Mouse (Mus musculus): Measurements from ENCODE around the gene Prr23a2. TPM values are rescaled to one million over a fixed set of nuclear protein-coding genes. Genes with fewer than 3 reads are reported as not detected.

The Prr23a2 gene
- not detected for total RNA-seq (2021)
- long read RNA-seq, experiment 1 = 0 reads
- long read RNA-seq, experiment 2 = 0 reads

- intact Hi-C loops (cut with DNase I) = no loop called here
These were observed at the start of gene Prr23a2 for GRCm38 (mm10) chr9:98856210-98856609. Gene Prr23a2 (plus strand): TSS chr9:98856494.

DNA sequence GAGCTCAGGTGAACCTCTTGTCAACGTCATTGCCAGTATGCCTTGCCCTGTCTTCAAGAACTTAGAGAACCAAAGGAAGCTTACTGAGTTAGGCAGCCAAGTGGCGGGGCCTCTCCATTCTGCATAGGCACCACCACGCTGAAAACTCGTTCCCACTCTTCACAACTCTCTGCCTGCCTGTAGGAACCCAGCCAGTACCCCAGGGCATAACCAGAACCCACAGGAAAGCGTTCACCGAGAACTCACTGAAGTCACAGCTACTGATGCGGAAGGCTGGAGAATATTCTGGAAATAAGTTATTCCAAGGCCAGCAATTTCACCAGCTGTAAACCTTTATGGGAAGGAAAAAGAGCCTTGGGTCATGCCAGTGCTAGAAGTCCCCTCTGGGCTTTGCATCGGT is 48.7 kb upstream of the Prr23a2 start:
- no peak for DNase-seq (ENCODE audit: low spot score in 2 of 2)
- intact Hi-C loops (cut with DNase I) = loop anchor here (2.0 kb wide), 1 partner anchor 161 kb away; no protein-coding TSS in a partner anchor

More at GRCm38 (mm10) chr9:98856210-98856609, at the start of gene Prr23a2:
- no peak for DNase-seq (ENCODE audit: low spot score in 2 of 2)

- peak; percentile 64 to 76 for DNase-seq (ENCODE audit: low spot score in 2 of 2)
- intact Hi-C loops (cut with DNase I) = loop anchor here (2.0 kb wide), 1 partner anchor 163 kb away; no protein-coding TSS in a partner anchor
These were observed 46.8 kb upstream of the Prr23a2 start for GRCm38 (mm10) chr9:98809526-98809925.

DNA sequence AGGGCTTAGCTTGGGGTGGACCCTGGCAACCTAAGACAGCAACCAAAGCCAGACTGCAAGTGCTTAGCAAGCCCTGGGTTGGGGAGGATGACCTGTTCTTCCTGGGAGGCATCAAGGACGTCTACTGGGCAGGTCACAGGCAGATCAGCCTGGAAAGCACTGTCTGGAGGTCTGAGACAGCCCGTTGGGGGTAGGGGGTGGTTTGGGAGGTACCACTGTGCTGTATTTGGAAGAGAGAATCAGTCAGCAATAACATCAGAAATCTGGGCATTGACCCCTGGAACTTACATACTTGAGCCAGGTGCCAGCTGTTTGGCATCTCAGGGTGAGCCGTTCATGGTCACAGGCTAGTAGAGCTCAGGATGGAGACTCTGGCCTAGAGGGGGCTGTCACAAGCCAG is 40.2 kb upstream of the Prr23a2 start:
- intact Hi-C loops (cut with DNase I) = loop anchor here (10.0 kb wide), 1 partner anchor 201 kb away; no protein-coding TSS in a partner anchor
- no peak for DNase-seq (ENCODE audit: low spot score in 2 of 2)

DNA sequence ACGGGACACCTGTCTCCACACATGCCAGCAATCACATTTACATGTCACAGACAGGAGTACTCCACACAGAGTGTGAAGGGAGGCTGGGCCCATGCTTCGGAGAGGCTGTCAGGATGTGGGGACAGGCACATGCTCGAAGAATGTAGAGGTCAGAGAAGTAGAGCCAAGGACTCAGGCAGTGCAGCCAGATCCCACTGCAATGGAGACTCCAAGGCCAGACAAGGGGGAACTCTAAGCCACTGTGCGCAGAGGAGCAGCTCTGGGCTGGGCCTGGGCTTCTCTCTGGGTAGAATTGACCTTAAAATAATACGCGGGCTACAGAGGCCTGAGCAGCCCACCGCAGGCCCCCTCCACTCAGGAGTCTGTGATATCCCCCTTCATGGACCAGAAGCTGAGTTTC is 38.7 kb upstream of the Prr23a2 start:
- intact Hi-C loops (cut with DNase I) = loop anchor here (10.0 kb wide), 1 partner anchor 203 kb away; no protein-coding TSS in a partner anchor
- DNase-seq (ENCODE audit: low spot score in 2 of 2) = no peak

- no peak for DNase-seq (ENCODE audit: low spot score in 2 of 2)
- intact Hi-C loops (cut with DNase I) = loop anchor here (10.0 kb wide), 1 partner anchor 204 kb away; no protein-coding TSS in a partner anchor
These were observed 37.3 kb upstream of the Prr23a2 start for GRCm38 (mm10) chr9:98818971-98819370.

DNA sequence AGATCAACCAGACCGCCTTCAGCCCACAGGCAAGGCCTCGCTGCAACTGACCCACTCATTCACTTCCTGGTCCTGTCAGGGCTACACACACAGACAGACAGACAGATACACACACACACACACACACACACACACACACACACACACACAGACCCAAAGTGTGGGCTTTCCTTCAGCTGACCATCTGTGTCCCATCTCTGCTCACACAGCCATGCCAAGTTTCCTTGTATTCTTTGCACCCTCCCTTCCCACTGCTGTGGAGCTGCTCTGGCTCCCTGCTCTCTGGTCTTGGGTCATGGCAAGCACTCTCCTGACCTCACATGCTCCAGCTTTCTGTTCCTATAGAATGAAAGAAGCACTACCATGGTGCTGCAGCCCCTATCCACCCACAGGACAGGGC is 36.8 kb upstream of the Prr23a2 start:
- DNase-seq (ENCODE audit: low spot score in 2 of 2) = no peak
- intact Hi-C loops (cut with DNase I) = loop anchor here (10.0 kb wide), 1 partner anchor 205 kb away; no protein-coding TSS in a partner anchor

DNA sequence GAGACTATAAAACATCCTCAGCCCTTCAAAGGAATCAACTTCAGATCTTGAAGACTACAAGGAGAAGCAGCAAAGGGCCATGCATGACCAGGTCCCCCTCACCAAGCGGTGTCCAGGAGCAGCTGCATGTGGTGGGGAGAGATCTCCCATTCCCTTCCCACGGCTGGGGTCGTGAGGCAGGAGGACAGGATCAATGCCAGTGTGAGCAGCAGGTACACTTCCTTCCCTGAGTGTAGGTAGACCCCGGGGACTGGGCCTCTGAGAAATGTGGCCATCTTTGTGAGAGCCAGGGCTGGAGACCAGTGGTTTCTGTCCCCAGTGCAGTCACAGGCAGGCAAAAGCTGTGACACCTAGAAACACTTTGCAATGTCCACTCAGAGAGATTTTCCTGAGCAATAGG is 35.8 kb upstream of the Prr23a2 start:
- DNase-seq (ENCODE audit: low spot score in 2 of 2) = no peak
- intact Hi-C loops (cut with DNase I) = no loop called here

DNA sequence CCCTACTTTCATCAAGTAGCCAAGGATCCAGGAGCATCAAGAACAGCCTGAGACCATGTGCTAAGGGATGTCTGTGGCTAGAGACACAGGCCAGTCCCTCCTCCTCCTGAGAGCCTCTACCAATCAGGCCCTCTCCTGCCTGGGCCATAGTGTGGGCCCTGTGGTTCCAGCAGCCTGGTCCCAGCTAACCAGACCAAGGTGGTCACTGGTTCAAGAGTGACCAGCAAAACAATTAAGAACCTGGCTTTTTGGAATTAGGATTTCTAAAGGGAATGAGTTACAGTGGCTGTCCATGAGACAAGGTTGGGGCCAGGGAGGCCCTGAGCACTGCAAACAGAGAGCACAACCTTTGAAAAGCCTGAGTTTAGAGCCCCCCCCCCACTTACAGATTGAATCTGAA is 35.2 kb upstream of the Prr23a2 start:
- no peak for DNase-seq (ENCODE audit: low spot score in 2 of 2)
- intact Hi-C loops (cut with DNase I) = no loop called here

DNA sequence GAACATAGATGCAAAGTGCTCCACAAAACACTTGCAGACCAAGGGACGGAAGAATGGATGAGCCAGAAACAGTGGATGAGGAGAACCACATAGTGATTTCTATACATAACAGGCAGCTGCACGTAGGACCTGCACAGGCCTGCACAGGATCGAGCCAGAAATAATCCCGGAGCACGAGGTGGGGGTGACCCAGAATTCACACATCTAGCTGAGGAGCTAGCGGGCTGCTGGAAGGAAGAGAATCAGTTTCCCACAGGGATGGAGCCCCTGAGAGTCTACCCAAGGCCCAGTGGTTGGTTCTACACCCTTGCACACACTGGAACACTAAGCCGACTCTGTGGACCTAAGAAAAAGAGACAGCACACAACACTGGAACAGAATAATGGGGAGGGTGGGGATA is 32.5 kb upstream of the Prr23a2 start:
- DNase-seq (ENCODE audit: low spot score in 2 of 2) = no peak
- intact Hi-C loops (cut with DNase I) = no loop called here

GRCm38 (mm10) chr9:98829508-98829907 is 26.8 kb upstream of the Prr23a2 start:
- no peak for DNase-seq (ENCODE audit: low spot score in 2 of 2)
- intact Hi-C loops (cut with DNase I) = no loop called here

GRCm38 (mm10) chr9:98837537-98838074 is 18.7 kb upstream of the Prr23a2 start:
- intact Hi-C loops (cut with DNase I) = no loop called here
- no peak for DNase-seq (ENCODE audit: low spot score in 2 of 2)

DNA sequence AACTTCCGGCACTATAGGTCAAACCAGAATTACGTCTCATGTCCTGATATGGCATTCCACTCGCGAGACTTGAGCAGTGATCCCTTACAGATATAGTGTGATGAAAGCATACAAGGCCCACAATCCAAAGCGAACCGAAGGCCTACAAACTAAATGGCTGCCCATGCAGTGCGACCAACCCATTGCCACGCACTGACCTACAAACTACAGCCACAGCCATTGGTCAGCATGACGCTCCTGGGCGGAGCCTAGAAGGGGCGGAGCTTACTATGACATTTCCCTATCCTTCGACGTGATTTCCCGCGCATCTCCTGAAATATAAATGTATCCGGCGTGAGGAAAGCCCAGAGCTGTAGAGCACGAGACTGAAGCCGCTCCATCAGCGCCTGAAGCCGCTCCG is 14.2 kb upstream of the Prr23a2 start, which contains the start of gene Prr23a1:
Gene Prr23a1, plus strand, starts transcription at position 387 of the 400 bp plus-strand sequence.
- intact Hi-C loops (cut with DNase I) = no loop called here

DNA sequence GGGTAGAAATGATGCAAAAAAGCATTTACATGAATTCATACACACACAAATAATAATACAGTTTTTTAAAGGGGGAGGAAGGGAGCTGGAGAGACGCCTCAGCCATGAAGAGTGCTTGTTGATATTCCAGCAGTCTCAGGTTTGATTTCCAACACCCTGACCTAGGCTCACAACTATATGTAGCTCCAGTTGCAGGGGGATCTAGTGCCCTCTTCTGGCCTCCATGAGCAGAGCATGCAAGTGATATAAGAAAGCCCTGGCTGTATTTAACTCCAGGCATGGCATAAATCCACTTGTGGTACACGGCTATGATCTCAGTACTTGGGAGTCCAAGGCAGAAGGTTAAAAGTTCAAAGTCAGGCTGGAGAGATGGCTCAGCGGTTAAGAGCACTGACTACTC is 7.2 kb downstream of the Prr23a2 start:
- intact Hi-C loops (cut with DNase I) = no loop called here
- no peak for DNase-seq (ENCODE audit: low spot score in 2 of 2)

More for the DNA sequence above, 14.2 kb upstream of the Prr23a2 start, which contains the start of gene Prr23a1:
- no peak for DNase-seq (ENCODE audit: low spot score in 2 of 2)

DNA sequence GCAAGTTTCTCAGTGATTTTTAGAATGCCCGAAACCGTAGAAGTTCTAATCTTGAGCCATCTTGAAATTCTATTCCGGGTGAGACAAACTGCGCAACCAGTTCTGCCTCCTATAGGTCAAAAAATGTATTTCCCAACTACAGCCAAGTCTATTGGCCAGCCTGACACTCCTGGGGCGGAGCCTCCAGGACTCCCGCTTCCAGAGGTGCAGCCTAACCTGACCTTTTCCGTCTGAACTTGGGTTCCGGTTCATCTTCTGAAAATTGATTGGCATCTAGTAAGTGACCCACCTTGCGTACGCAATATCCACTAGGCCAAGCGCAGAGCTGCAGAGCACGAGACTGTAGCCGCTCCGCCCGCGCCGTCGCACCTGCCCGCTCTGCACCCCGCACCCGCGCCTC is 8.3 kb downstream of the Prr23a2 start, which contains the start of gene Prr23a3:
Gene Prr23a3, plus strand, starts transcription at position 197 of the 400 bp plus-strand sequence.
- intact Hi-C loops (cut with DNase I) = no loop called here
- DNase-seq (ENCODE audit: low spot score in 2 of 2) = no peak

DNA sequence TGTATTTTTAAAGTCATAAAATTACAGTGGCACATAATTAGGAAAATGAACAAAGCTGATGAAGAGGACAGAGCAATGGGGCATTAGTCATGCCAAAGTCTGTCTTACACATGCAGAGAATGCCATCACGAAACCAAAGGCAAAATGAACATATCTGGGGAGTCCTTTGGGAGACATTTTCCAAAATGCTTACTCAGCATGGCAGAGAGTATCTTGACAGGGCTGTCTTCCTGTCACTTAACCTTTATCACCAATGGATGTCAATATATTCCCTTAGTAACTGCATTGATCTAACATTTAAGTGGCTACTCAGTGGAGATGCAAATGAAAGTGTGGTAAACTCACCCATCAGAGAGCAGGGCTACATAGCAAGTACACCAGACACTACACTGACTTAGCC is 45.2 kb downstream of the Prr23a2 start:
- intact Hi-C loops (cut with DNase I) = no loop called here
- DNase-seq (ENCODE audit: low spot score in 2 of 2) = no peak

DNA sequence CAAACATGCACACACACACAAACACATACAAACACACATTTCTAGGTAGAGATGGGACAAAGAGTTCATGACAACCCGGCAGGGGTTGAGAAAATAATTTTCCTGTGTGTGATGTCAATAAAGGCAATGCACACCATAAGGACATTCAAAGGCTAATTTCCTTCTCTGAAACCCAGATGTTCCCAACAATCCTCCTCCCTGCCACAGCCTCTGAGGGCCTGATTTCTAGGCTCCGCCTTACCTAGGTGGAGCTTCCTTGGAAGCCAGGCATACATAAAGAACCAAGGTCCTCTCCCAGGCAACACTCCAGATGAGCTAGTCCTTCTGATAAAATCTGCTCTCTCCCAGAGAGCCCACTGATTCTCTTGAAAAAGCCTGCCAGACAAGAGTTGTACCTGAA is 46.5 kb downstream of the Prr23a2 start, which contains the start of gene 7420426K07Rik:
Gene 7420426K07Rik, plus strand, starts transcription at position 301 of the 400 bp plus-strand sequence.
- DNase-seq (ENCODE audit: low spot score in 2 of 2) = no peak
- intact Hi-C loops (cut with DNase I) = no loop called here
